Mouse (Mus musculus) adrenal gland (tissue): ENCODE data around the gene Tpst1.

ENCODE experiments used
- intact Hi-C: fragments of 180-260 bp; cut with DNase I; formaldehyde crosslinking; loops from one replicate; pipeline ENCODE4 v1.15.1; 2025

Gene Tpst1

DNA sequence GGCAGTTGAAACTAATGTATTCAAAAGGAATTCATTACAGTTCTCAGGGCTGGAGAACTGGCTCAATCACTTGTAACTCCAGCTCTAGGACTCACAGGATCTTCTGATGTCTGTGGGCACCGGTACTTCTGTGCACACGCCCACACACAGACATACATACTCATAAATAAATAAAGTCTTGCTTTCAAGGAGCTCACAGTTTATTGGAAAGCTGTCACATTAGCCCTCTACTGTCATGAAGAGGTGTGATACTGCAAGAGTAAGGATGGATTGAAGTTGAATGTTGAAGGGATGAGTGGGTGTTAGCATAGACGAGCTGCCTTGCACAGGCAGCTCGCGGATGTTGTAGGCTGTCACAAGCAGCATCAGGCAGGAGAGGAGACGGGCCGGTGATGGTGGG is 14.9 kb downstream of the Tpst1 start:
- intact Hi-C loops = no loop called here

GRCm38 (mm10) chr5:130088612-130089011 is 15.5 kb downstream of the Tpst1 start:
- intact Hi-C loops = no loop called here

GRCm38 (mm10) chr5:130089177-130089576 is 16.1 kb downstream of the Tpst1 start:
- intact Hi-C loops = no loop called here

DNA sequence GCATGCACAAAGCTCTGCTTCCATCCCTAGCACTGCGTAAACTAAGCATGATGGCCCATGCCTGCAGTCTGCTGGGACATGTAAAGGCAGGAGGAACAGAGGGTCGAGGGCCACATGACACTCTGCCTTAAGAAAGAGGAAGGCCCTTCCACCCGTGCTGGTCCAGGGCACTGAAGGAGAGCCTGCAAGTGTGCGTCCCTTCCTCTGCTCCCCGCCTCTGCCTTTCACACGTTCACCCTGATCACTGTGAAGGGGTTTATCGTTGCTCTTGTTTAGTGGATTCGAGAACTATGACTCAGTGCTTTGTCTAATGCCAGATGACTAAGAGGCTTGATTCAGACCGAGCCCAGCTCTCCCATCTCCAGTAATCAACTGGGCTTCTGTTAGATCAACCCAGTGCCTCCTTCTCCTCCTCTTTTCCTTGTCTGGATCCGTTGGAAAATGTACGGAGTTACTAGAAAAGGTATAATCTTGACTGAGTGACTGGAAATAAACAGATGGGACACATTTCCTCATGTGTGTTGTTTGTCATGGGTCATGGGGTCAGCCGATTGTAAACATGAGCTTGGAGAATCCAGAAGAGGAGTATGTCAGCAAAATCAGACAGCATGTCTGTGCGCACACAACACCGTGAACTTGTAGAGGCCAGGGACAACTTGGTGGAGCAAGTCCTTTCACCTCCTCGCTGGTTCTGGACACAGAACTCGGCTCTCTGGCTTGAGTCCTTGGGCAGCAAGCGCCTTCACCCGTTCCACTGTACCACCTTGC is 16.7 kb downstream of the Tpst1 start:
- intact Hi-C loops = no loop called here

DNA sequence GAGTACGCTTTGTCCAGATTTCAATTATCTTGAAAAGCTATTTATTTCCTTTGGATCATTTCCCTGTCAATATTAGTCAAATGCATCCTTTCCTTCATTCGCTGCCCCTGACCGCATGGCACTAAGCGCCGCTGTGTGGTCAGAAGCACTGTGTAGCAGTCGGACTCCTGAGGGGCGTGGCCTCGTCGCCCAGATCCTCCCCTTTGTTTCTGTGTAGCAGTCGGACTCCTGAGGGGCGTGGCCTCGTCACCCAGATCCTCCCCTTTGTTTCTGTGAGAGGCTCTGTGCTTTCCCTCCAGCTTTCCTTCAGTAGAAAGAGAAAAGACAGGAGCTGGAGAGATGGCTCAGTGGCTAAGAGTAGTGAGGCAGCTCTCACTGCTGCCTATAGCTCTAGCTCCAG is 23.6 kb downstream of the Tpst1 start:
- intact Hi-C loops = no loop called here

DNA sequence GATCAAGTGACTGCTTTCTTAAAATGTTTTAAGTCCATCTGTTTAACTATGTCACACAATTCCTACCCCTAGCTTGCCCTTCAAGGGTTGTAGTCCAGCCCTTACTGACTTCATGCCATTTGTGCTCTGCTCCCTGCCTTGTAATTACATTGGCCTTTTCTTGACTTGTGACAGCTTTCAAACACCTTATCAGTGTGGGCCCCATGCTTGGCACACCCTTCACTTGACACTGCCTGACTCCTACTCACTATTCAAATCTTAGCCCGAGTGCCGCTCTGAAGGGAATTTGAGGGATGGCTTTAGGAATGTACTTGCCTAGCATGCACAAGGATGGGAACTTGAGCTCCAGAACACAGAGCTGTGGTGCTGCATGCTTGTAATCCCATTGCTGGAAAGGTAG is 24.7 kb downstream of the Tpst1 start:
- intact Hi-C loops = no loop called here

DNA sequence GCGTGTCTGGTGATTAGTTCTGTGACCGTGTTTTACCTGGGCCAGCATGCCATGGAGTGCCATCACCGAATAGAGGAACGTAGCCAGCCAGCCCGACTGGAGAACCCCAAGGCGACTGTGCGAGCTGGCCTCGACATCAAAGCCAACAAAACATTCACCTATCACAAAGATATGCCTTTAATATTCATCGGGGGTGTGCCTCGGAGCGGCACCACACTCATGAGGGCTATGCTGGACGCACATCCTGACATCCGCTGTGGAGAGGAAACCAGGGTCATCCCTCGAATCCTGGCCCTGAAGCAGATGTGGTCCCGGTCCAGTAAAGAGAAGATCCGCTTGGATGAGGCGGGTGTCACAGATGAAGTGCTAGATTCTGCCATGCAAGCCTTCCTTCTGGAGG is 28.6 kb downstream of the Tpst1 start:
- intact Hi-C loops = loop anchor here (1.0 kb wide), 1 partner anchor 22 kb away; no protein-coding TSS in a partner anchor

- intact Hi-C loops = no loop called here
Measured at GRCm38 (mm10) chr5:130109348-130109747, 36.2 kb downstream of the Tpst1 start.

DNA sequence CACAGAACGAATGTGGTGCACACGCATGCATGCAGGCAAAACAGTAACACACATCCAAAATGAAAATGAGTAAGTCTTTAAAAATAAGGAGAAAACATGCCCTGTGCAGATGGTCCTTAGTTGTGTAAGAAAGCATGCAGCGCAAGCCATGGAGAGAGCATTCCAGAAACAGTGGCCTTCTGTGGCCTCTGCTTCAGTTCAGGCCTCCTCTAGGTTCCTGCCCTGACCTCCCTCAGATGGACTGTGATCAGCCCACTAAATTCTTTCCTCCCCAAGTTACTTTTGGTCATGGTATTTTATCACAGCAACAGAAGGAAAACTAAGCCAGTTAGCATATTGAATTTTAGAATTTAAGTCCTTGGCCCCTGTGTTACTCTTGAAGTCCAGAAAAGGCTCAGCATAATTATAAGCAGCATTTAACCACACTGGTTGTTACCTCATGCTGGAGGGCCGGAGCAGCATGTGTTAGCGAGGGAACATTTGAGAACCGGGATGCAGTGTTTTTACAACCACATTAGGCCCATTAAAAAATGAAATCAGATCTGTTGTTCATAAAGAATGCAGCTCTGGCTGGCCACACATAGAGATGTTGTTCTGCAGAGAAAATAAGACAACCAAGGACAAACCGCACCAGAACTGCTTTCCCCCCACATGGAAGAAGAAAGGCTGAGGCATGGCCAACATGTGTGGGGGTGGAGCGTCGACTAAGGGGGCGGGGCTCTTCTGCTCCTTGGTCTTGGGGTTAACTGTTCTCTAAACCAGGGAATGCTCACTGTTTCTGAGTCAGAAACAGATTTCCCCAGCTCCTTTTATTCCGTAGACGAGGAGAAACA is 37.7 kb downstream of the Tpst1 start:
- intact Hi-C loops = no loop called here

DNA sequence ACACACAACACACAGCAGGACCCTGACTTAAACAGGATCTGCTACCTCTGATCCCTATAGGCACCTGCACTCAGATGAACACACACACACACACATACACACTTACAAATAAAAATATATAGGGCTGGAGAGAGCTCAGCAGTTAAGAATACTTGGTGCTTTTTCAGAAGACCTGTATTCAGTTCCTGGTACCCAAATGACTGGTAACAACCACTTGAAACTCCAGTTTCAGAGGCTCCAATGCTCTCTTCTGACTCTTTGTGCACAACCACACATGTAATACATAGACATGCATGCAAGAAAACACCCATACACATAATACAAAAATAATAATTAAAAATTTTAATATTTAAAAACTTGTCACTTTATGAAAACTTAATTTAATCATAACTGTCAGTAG is 39.5 kb downstream of the Tpst1 start:
- intact Hi-C loops = no loop called here

DNA sequence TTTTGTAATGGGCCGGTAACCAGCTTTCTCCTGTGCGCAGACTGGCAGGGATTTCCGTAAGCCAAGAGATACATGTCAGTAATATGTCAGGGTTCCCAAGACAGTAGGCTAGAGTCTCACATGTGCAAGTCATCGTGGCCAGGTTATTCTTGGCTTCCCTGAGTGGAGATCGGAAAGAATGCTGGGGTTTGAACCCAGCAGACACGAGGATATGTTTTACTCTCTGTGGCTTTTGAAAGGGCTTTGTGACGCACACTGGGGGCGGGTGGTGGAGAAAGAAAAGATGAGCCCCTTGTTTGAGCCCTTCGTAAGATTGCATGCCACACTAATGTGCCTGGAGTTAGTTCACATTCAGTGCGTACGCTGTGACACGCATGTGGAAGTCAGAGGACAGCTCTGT is 43.0 kb downstream of the Tpst1 start:
- intact Hi-C loops = no loop called here

GRCm38 (mm10) chr5:130116857-130117256 is 43.7 kb downstream of the Tpst1 start:
- intact Hi-C loops = no loop called here

DNA sequence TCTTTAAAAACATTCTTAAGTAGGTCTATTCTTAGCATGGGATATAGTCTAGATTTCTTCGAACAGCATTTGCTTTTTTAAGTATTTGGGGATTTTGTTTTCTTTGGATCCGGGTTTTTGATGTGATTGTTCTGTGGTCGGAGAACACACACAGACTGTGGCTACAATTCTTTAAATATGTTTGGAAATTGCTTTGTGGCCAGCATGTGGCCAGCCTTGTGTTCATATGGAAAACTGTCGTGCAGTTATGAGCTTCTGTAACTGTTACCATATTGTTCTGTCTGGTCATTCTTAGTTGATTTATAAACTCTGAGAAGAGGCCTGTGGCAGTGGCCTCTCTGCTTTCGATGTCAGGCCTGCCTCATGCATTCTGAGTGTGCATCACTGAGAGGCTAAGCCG is 44.8 kb downstream of the Tpst1 start:
- intact Hi-C loops = no loop called here

GRCm38 (mm10) chr5:130119236-130119635 is 46.1 kb downstream of the Tpst1 start:
- intact Hi-C loops = no loop called here

DNA sequence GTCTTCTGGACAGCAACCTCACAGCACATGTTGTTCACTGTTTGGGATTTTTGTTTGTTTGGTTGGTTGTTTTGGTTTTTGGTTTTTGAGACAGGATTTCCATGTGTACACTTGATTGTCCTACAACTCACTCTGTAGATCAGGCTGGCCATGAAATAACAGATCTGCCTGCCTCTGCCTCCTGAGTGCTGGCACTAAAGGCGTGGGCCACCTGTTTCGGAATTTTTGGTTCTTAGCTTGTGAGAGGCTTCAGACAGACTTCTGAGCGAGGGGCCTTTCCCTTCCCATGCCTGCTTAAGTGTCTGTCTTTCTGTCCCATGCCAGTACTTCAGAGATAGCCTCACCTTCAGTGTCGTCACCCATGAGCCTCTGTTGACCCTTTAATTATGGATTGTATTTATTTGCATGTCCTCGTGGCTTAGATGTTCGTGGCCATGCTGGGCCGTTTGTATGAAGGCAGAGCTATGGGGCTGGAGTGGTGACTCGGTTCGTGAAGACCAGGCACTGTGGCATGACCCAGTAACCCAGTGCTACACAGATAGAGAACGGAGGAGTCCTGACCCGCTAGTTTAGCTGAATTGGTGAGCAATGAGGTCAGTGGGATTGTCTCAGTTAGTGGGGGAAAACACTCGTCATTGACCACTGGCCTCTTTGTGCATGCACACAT is 47.1 kb downstream of the Tpst1 start:
- intact Hi-C loops = no loop called here

- intact Hi-C loops = no loop called here
Measured at GRCm38 (mm10) chr5:130120904-130121303, 47.8 kb downstream of the Tpst1 start.

DNA sequence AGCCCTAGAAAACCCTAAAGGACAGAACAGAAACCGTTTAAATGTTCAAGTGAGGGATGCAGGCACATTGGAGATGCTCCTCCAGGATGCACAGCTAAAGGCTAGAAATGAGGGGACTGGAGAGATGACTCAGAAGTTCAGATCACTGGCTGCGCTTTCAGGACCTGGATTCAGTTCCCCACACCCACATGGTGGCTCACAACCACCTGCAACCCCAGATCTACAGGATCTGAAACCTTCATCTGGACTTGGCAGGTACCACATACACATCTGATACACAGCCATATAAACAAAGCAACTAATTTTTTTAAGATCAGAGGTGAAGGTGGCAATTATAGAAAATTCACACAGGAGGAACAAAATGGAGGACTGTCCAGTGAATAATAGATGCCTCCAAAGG is 49.2 kb downstream of the Tpst1 start:
- intact Hi-C loops = no loop called here

DNA sequence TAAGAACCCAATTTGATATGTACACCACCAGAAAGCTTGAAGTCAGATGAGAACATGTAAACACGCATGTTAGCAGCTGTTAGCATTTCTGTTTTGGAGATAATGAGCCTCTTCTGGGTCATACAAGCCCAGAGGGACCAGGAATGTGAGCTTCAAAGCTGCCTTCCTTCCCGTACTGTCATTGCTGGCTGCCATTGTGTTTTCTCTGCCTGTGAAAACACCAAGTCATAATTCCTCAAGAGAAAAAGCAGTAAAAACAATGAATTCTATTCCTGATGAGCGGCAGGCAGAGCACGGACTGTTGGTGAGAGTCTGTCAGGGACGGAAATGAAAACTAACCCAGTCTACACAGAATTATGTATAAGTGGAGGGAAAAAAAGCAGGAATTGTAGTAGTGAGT is 51.1 kb downstream of the Tpst1 start:
- intact Hi-C loops = no loop called here

GRCm38 (mm10) chr5:130128686-130129523 is 55.8 kb downstream of the Tpst1 start:
- intact Hi-C loops = no loop called here

DNA sequence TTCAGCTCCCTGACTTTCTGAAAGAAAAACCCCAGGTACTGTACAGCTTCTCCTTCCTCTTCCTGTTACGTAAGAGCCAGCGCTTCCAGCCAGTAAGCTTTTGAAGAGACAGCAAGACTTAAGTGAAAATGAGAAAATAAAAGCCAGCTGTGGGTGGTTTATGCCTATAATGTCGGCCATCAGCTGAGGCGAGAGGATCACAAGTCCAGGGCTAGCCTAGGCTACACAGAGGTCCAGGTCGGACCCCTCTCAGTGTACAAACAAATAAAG is 56.3 kb downstream of the Tpst1 start:
- intact Hi-C loops = no loop called here

DNA sequence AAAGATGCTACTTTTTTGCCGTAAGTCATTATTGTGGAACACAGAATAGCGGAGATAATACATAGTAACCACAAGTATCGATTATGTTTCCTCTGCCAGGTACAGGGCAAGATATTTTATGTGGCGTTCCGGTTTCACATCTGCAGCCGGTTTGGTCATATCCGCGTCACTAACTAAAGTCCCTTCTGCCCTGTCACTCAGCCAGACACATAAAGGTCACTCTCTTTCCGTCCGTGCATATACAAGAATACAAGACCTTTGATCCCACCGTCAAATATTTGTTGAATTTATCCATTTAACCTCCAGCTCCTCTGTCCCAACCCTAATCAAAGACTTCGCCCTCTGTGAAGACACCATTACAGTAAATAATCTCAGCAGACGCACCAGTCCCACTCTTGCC is 63.5 kb downstream of the Tpst1 start:
- intact Hi-C loops = loop anchor here (5.0 kb wide), 3 partner anchors 69 to 114 kb away; no protein-coding TSS in a partner anchor
